Mouse (Mus musculus) myocyte (in vitro differentiated cells): Measurements from ENCODE around the gene Pask. TPM values are rescaled to one million over a fixed set of nuclear protein-coding genes. Genes with fewer than 3 reads are reported as not detected.

Experiments used
- H3K27me3 ChIP-seq: one replicate; pipeline ENCODE4 v1.6.1; 2011; ENCODE audit not compliant: control insufficient read depth, insufficient read depth, insufficient read length
- H3K36me3 ChIP-seq: one replicate; pipeline ENCODE4 v1.6.1; 2011; ENCODE audit not compliant: control insufficient read depth, insufficient read depth
- H3K4me2 ChIP-seq: one replicate; pipeline ENCODE4 v1.6.1; 2011; ENCODE audit warnings: low read depth, control low read depth
- H3K4me3 ChIP-seq: one replicate; pipeline ENCODE4 v1.5.1; 2011; ENCODE audit warnings: mild to moderate bottlenecking, control low read depth, moderate library complexity
- H3K79me2 ChIP-seq: one replicate; pipeline ENCODE4 v1.6.1; 2011; ENCODE audit not compliant: control insufficient read depth, insufficient read depth
- H3ac ChIP-seq: one replicate; pipeline ENCODE4 v1.6.1; 2011; ENCODE audit not compliant: control insufficient read depth, insufficient read length
- CEBPB ChIP-seq: IDR thresholded peaks from 2 replicates; pipeline ENCODE4 v1.6.1; 2011; ENCODE audit warnings: mild to moderate bottlenecking, moderate library complexity; ENCODE audit not compliant: poor library complexity, insufficient read depth, severe bottlenecking
- E2F4 ChIP-seq: IDR thresholded peaks from one replicate; pipeline ENCODE4 v1.6.1; 2011; ENCODE audit warnings: mild to moderate bottlenecking, control low read depth, moderate library complexity; ENCODE audit not compliant: insufficient read depth
- MAX ChIP-seq: IDR thresholded peaks from one replicate; pipeline ENCODE4 v1.6.1; 2011; ENCODE audit warnings: low read depth, mild to moderate bottlenecking, control low read depth
- MYOD1 ChIP-seq, 3 experiments: IDR thresholded peaks; one replicate each; pipeline ENCODE4 v1.6.1; 2011; ENCODE audit warnings: control low read depth in 2 of 3, low read depth in 2 of 3, mild to moderate bottlenecking in 2 of 3, moderate library complexity in 1 of 3; ENCODE audit not compliant: insufficient read length in 2 of 3, control insufficient read depth in 1 of 3
- MYOG ChIP-seq, 3 experiments: IDR thresholded peaks; one replicate each; pipeline ENCODE4 v1.6.1; 2011; ENCODE audit warnings: control low read depth in 2 of 3, low read depth in 2 of 3, mild to moderate bottlenecking in 2 of 3; ENCODE audit not compliant: insufficient read length in 2 of 3, control insufficient read depth in 1 of 3, insufficient read depth in 1 of 3
- POLR2A ChIP-seq: IDR thresholded peaks from one replicate; pipeline ENCODE4 v1.6.1; 2011; ENCODE audit warnings: low read depth, mild to moderate bottlenecking, control low read depth, moderate library complexity; ENCODE audit not compliant: insufficient read length
- POLR2AphosphoS2 ChIP-seq: IDR thresholded peaks from one replicate; pipeline ENCODE4 v1.6.1; 2011; ENCODE audit warnings: low read depth, control low read depth; ENCODE audit not compliant: insufficient read length
- REST ChIP-seq: IDR thresholded peaks from one replicate; pipeline ENCODE4 v1.6.1; 2011; ENCODE audit warnings: mild to moderate bottlenecking, control low read depth, moderate library complexity; ENCODE audit not compliant: insufficient read depth, insufficient read length
- SRF ChIP-seq: IDR thresholded peaks from one replicate; pipeline ENCODE4 v1.6.1; 2011; ENCODE audit warnings: low read depth; ENCODE audit not compliant: control insufficient read depth, insufficient read length
- TCF12 ChIP-seq: IDR thresholded peaks from one replicate; pipeline ENCODE4 v1.6.1; 2011; ENCODE audit warnings: mild to moderate bottlenecking, control low read depth; ENCODE audit not compliant: poor library complexity, insufficient read depth, severe bottlenecking
- TCF3 ChIP-seq: IDR thresholded peaks from one replicate; pipeline ENCODE4 v1.6.1; 2011; ENCODE audit warnings: low read depth, control low read depth; ENCODE audit not compliant: insufficient read length
- USF1 ChIP-seq: IDR thresholded peaks from one replicate; pipeline ENCODE4 v1.6.1; 2011; ENCODE audit warnings: low read depth, mild to moderate bottlenecking, control low read depth, moderate library complexity
- polyA plus RNA-seq: library from polyadenylated mRNA; unstranded; fragments of >200 nt; fragmentation: generic; extraction: Trizol; gene quantifications from one replicate; pipeline ENCODE4 v1.2.1, GENCODE M21; 2012; ENCODE audit warnings: missing spikeins

Gene Pask
- polyA plus RNA-seq, 1 experiment = 2.7 TPM

DNA sequence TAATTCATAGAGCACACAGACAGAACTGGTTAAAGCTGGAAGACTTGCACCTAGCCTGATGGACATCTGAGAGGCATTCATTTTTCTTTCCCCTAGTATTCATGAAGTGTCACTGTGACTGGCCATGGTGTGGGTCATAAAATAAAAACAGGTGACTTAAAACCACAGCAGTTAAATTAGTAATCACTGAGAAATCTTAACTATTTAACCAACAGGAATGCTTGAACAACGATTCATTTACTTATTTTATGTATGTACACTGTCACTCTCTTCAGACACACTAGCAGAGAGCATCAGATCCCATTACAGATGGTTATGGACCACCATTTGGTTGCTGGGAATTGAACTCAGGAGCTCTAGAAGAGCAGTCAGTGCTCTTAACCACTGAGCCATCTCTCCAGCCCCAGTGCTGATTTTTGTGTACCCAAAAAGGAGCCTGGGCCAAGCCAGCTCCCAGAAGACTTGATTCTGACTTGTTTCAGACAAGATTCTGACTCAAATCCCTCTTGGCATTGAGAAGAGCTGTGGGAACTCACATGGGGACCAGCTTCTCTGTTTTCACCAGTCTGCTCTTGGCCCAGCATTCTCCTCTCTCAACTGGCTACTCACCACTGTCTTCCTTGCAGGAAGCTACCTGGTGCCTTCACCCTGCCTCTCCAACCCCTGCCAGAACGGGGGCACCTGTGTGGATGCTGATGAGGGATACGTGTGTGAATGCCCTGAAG is 72.6 kb downstream of the Pask start:
- Histone ChIP-seq H3K79me2 (no peaks in the 10 kb centered on the region), H3K27me3 (no peaks in the 10 kb centered on the region), H3K4me3 (no peak overlapping the region), H3ac (no peak overlapping the region), H3K36me3 (no peaks in the 10 kb centered on the region), H3K4me2 (no peak overlapping the region)
- TF ChIP-seq MYOG (IDR thresholded peaks at IDR 0.05; ENCODE audit: control insufficient read depth in 1 of 3, insufficient read depth in 1 of 3, insufficient read length in 2 of 3, low read depth in 2 of 3) (no peak), MAX (no peak), TCF3 (no peak), USF1 (no peak), CEBPB (no peak), POLR2AphosphoS2 (no peak), SRF (no peak), REST (no peak), POLR2A (no peak), TCF12 (no peak), E2F4 (no peak), MYOD1 (IDR thresholded peaks at IDR 0.05; ENCODE audit: control insufficient read depth in 1 of 3, insufficient read length in 2 of 3, low read depth in 2 of 3) (no peak)

GRCm38 (mm10) chr1:93268246-93268645 is 75.0 kb downstream of the Pask start:
- TF ChIP-seq TCF12 (no peak), E2F4 (no peak), CEBPB (no peak), POLR2AphosphoS2 (no peak), USF1 (no peak), REST (no peak)
- Histone ChIP-seq H3ac (no peak overlapping the region), H3K27me3 (no peaks in the 10 kb centered on the region), H3K4me3 (no peak overlapping the region), H3K4me2 (no peak overlapping the region), H3K79me2 (no peaks in the 10 kb centered on the region), H3K36me3 (no peaks in the 10 kb centered on the region)

GRCm38 (mm10) chr1:93267207-93267606 is 76.1 kb downstream of the Pask start:
- Histone ChIP-seq H3K4me2 (no peak overlapping the region), H3K36me3 (no peaks in the 10 kb centered on the region), H3K79me2 (no peaks in the 10 kb centered on the region), H3K27me3 (no peaks in the 10 kb centered on the region), H3K4me3 (no peak overlapping the region), H3ac (no peak overlapping the region)
- TF ChIP-seq MAX (no peak), E2F4 (no peak), POLR2AphosphoS2 (no peak), CEBPB (no peak)

Other genes with a start within 250 kb of the Pask start
- gene Kif1a, start 241.5 kb downstream of the Pask start, polyA plus RNA-seq = 0.95 TPM
- gene Agxt, start 208.2 kb downstream of the Pask start, polyA plus RNA-seq = not detected
- gene 2310007B03Rik, start 182.5 kb downstream of the Pask start, polyA plus RNA-seq = 0.06 TPM
- gene Crocc2, start 174.8 kb downstream of the Pask start, polyA plus RNA-seq = not detected
- 0.20 TPM for gene Sned1, start 107.6 kb downstream of the Pask start, polyA plus RNA-seq
- gene Mterf4, start 37.6 kb downstream of the Pask start, polyA plus RNA-seq = 16.5 TPM
- gene Ppp1r7, start 628 bp downstream of the Pask start, polyA plus RNA-seq = 22.9 TPM
- not detected for gene Ano7, start 30.4 kb upstream of the Pask start, polyA plus RNA-seq
- 154 TPM for gene Hdlbp, start 135.3 kb upstream of the Pask start, polyA plus RNA-seq
- 3.1 TPM for gene Farp2, start 168.6 kb upstream of the Pask start, polyA plus RNA-seq